Mouse (Mus musculus) small intestine, adult 2 months (tissue): ENCODE results near the gene H2afv.

ENCODE experiments used
- CTCF ChIP-seq: fragments of 200-500 bp; IDR thresholded peaks from 2 replicates; pipeline ENCODE4 v1.5.1; 2012; ENCODE audit warnings: low read depth, mild to moderate bottlenecking, control low read depth, inconsistent platforms, low read length, moderate library complexity, mixed read lengths; ENCODE audit not compliant: insufficient replicate concordance, insufficient read length; ENCODE audit errors: extremely low read depth
- POLR2A ChIP-seq: fragments of 200-500 bp; IDR thresholded peaks from 2 replicates; pipeline ENCODE4 v1.6.1; 2012; ENCODE audit warnings: low read depth, mild to moderate bottlenecking, control low read depth, inconsistent platforms, low read length, moderate library complexity

GRCm38 (mm10) chr11:6390376-6391053, 53.7 kb downstream of the H2afv start:
- TF ChIP-seq CTCF (no peak), POLR2A (no peak)
